Mouse (Mus musculus): ENCODE results near the gene B4galnt1.
A peak's percentile ranks its signal among the peaks of the same experiment; 100 is the strongest.
"Not testable (repeated sequence)": the region's sequence is repeated elsewhere in the genome, so short reads cannot be mapped to it uniquely, and the experiment has no call there.

B4galnt1 gene

DNA sequence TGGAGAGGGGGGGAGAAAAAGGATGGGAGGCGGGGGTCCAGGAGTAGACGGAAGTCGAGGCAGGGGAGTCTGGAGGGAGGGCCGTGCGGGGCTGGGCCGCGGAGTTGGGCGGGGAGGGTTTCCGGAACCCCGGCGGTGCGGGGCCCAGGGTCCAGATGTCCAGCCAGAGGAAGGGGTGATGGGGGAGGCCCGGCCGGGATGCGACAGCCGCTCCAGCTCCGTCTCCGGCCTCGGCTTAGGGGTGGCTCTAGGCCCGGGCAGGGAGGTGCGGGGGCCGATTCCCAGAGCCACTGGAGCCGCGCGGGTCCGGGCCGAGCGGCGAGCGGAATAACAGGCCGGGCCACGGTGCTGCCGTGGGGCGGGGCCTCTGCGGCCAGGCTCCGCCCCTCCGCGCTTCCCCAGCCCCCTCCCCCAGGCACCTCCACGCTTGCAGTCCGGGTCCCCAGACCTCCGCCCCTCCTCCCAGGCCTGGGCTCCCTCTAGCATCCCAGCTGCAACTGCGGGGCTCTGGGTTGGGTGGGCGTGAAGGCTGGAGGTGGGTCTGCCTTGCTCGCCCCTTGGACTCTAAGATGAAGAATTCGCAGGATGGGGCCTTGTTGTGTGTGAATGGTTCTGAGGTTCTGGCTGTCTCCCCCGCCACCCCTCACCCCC lies 23.6 kb downstream of the B4galnt1 start:
- peak; percentile 78 for DNase-seq (ENCODE audit: low read depth, low spot score)

- DNase-seq (ENCODE audit: low read depth, low spot score): no peak
Measured at GRCm38 (mm10) chr10:127189116-127189650, 24.2 kb downstream of the B4galnt1 start.

DNA sequence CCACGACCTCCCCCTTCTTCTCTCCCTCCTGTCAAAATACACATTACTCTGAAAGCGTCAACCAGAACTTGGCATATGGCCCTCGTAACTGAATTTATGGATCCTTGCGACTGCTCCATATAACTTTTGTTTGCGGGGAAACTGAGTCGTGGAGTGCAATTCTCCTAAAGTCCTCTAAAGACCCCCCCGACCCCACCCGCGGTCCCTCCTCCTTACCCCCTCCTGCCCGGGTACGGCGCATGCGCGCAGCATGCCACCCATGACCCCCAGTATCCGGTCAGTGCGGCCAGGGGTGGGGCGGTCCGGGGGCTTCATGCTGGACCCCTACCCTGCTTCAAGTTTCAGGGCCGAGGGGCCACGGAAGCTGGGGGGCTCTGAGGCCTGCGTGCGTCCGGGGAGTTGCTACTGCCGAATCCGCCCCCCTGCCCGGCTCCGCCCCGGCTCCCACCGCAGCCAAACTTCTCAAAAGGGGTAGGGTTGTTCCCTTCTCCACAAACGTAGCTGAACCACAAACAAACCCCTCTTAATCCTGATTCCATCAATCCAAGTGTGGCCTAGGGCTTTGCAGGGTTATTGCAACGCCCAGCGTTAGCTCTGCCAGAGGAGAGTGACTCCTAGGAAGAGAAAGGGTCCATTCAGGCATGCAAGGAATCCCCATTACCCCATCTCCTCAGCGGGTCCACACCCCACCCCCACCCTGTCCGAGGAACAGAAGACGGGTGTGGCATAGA lies 24.8 kb downstream of the B4galnt1 start, which contains the start of gene Arhgef25:
TSS of gene Arhgef25 (minus strand) at position 433 of the 731 bp plus-strand sequence.
- no peak for DNase-seq (ENCODE audit: low read depth, low spot score)

DNA sequence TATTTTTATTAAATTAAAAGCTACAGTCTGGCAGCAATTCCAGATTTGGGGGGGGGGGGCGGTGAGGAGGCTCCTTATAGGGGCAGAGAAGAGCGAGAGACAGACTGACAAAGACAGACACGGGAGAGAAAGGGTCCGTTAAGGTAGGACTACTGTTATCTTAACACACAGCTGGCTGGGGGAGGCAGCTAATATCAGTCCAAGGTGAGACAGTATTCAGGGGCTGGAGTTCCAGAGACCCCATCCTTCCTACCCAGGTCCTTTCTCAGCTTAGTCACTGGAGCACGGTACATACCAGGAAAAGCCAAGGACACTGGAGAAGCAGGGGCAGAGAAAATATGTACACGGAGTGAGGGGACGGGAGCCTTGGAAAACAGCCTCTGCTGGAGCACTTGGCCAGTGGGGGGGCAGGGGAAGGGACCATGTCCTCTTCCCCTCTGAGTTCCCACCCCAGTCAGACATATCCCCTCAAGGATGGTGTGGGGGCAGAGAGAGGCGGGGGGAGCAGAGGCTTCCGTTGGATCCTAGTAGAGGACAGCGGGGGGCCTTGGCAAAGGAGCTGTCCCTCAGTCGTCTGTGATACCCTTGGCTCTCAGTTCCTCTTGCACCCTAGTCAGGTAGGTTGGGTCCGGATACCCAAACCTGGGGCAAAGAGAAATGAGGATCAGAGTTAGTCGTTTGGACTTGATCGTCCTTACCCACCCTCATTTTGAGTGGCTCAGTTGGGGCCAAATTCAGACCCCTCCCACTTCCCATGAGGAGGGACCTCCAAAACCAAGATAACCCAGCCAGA lies 25.6 kb downstream of the B4galnt1 start:
- no peak for DNase-seq (ENCODE audit: low read depth, low spot score)

- no peak for DNase-seq (ENCODE audit: low read depth, low spot score)
Measured at GRCm38 (mm10) chr10:127191191-127192056, 26.4 kb downstream of the B4galnt1 start.

- not testable (repeated sequence) for DNase-seq (ENCODE audit: low read depth, low spot score)
Measured at GRCm38 (mm10) chr10:127192057-127192328, 27.0 kb downstream of the B4galnt1 start.

- no peak for DNase-seq (ENCODE audit: low read depth, low spot score)
Measured at GRCm38 (mm10) chr10:127193011-127193410, 28.0 kb downstream of the B4galnt1 start.

DNA sequence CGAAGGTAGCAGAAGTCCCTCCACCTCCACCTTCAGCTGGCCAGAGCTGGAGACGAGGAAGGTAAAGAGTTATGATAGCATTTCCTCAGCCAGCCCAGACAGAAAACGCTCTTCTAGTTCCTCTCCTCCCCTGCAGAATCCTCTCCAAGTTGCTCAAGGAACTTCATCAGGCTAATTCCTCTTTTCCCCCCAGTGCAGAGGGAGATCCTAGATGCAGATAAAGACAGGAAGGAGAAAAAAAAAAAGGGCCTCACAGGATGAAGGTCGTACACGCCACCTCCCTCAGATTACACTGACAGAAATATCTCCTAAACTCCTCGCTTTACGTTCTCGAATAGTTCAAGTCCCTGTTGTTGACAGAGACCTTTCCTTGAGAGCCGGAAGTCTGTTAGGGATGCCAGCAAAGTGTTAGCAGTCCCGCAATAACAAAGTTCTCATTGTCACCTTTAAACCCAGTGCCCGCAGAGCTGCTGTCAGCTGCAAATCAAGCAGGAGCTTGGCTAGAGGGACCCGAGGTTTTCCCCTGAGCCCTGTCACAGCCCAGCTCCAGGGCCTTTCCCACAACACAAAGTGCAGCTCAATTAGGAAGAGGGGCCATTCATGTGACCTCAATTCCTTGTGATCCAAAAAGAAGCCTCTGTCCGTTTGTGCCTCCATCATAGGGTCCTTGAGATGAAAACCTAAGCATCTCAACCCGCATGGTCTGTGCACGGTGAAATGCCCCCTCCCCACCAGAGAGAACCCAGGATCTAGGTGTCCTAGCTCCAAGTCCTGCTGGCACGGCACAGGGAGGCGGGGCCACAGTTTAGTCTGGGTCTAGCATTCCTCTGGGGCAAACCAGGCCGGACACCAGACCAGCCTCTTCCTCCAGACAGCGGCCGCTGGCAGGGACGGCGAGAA lies 29.7 kb downstream of the B4galnt1 start:
- no peak for DNase-seq (ENCODE audit: low read depth, low spot score)

GRCm38 (mm10) chr10:127195328-127196129 lies 30.5 kb downstream of the B4galnt1 start, which contains the start of gene Dtx3:
Gene Dtx3 (minus strand): TSS chr10:127195728.
- no peak for DNase-seq (ENCODE audit: low read depth, low spot score)

GRCm38 (mm10) chr10:127196392-127196791 lies 31.4 kb downstream of the B4galnt1 start:
- no peak for DNase-seq (ENCODE audit: low read depth, low spot score)

GRCm38 (mm10) chr10:127197104-127197503 lies 32.1 kb downstream of the B4galnt1 start:
- DNase-seq (ENCODE audit: low read depth, low spot score): no peak

DNA sequence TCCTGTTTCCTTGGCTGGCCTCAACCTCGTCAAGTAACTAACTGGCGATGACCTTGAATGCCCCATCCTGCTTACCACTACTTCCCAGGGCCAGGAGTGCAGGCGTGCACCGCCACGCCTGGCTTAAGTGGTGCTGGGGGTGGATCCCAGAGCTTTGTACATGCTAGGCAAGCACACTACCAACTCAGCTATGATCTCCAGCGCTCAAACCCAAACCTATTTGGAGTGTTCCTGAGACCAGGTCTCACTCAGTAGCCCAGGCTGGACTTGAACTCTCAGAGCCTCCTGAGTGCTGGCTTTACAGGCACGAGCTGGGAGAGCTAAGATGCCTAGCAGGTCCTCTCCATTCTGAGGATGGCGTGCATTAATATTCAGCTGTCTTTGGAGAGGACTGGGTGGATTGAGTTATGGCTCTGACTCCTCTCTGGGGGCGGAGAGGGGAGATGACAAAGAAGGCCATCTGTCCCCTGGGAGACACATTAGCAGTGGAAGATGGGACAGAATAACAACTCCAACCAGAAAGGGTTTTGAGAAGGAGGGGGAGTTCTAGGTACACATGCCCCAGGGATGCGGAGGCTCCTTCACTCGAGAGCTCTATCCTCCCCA lies 32.6 kb downstream of the B4galnt1 start:
- no peak for DNase-seq (ENCODE audit: low read depth, low spot score)

GRCm38 (mm10) chr10:127198492-127198891 lies 33.5 kb downstream of the B4galnt1 start:
- DNase-seq (ENCODE audit: low read depth, low spot score): no peak

- DNase-seq (ENCODE audit: low read depth, low spot score): no peak
Measured at GRCm38 (mm10) chr10:127199068-127199467, 34.0 kb downstream of the B4galnt1 start.

- DNase-seq (ENCODE audit: low read depth, low spot score): no peak
Measured at GRCm38 (mm10) chr10:127199474-127199873, 34.4 kb downstream of the B4galnt1 start.

DNA sequence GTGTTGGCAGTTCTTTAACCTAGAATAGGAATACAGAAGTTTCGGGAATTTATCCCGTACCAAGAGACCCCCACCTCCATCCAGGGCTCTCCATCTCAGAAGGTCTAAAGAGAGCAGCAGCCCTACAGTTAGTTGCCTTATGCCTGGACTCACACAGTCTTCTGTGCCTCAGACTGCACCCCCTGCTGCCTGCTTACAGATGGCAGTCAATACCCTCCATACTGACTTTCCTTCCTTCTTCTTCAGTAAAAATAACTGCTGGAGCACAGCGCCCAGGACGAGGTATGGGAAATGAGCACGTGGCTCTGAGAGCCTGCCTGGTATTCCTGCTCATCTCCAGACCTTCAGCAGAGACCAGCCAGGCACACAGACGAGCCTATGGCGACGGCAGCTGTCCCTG lies 35.3 kb downstream of the B4galnt1 start:
- DNase-seq (ENCODE audit: low read depth, low spot score): no peak

DNA sequence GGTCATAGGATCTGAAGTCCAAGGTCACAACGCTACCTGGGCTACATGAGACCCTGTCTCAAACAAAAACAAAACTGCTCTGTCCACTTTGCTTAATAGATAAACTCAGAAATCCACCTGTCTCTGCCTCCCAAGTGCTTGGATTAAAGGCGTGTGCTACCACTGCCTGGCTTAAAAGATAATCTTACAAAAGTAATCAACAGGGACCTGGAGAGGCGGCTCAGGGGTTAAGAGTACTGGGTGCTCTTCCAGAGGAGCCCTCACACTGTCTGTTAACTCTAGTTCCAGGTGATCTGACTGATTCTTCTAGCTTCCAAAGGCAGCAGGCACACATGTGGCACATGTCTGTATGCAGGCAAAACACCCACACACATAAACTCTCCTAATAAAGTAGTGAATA lies 38.1 kb downstream of the B4galnt1 start:
- DNase-seq (ENCODE audit: low read depth, low spot score): no peak

GRCm38 (mm10) chr10:127204589-127204988 lies 39.6 kb downstream of the B4galnt1 start:
- DNase-seq (ENCODE audit: low read depth, low spot score): no peak

GRCm38 (mm10) chr10:127205373-127205772 lies 40.3 kb downstream of the B4galnt1 start:
- DNase-seq (ENCODE audit: low read depth, low spot score): no peak
